8 mouse cellular contexts compared by ENCODE assay signal in genomic region chrX:61119499-61119898, GRCm38 (mm10).
A peak's percentile ranks its signal among the peaks of the same experiment; 100 is the strongest.
DNase-seq lines count a peak whose midpoint lies in the region; ATAC-seq and TF ChIP-seq lines count a peak whose summit lies in the region.

No protein-coding gene starts in this region.

- 32% methylated on average over 6 of the region's 6 CpGs for WGBS in kidney, embryonic 14.5 days
- WGBS in heart, postnatal 0 days, result 23% methylated on average over 6 of the region's 6 CpGs
- 29% methylated on average over 6 of the region's 6 CpGs for WGBS in neural tube, embryonic 15.5 days

- no peaks in the 10 kb centered on the region for H3K27me3 ChIP-seq in kidney, embryonic 14.5 days (ENCODE audit: control insufficient read depth, insufficient read depth, low read length)
- H3K27me3 ChIP-seq in heart, postnatal 0 days (ENCODE audit: control insufficient read depth, insufficient read depth, low read length), result no peaks in the 10 kb centered on the region
- no peaks in the 10 kb centered on the region for H3K27me3 ChIP-seq in neural tube, embryonic 15.5 days (replicated peaks)

- no peak overlapping the region for H3K9ac ChIP-seq in kidney, embryonic 14.5 days (ENCODE audit: low read depth, low read length)
- no peak overlapping the region for H3K9ac ChIP-seq in heart, postnatal 0 days (replicated peaks; ENCODE audit: low read depth, low read length)
- H3K9ac ChIP-seq in neural tube, embryonic 15.5 days (replicated peaks), result no peak overlapping the region

- ATAC-seq in kidney, embryonic 14.5 days (ENCODE audit: low FRiP score, low TSS enrichment), result no peak; the same call in 1 of the 2 replicates
- peak; percentile 57 for ATAC-seq in heart, postnatal 0 days (ENCODE audit: insufficient read depth, low read depth)
- ATAC-seq in neural tube, embryonic 15.5 days (ENCODE audit: low FRiP score), result peak; percentile 43; the same call in 1 of the 2 replicates

- intact Hi-C loops in left cerebral cortex, postnatal 10 days (cut with DNase I), result no loop called here

- H3K27ac ChIP-seq in kidney, embryonic 14.5 days (ENCODE audit: low read depth, low read length), result no peak overlapping the region
- no peak overlapping the region for H3K27ac ChIP-seq in heart, postnatal 0 days (ENCODE audit: low read depth)
- H3K27ac ChIP-seq in neural tube, embryonic 15.5 days (replicated peaks), result no peak overlapping the region

- no peaks in the 10 kb centered on the region for H3K4me1 ChIP-seq in kidney, embryonic 14.5 days (ENCODE audit: control insufficient read depth, insufficient read depth, low read length)
- H3K4me1 ChIP-seq in heart, postnatal 0 days (ENCODE audit: control insufficient read depth, insufficient read depth), result no peaks in the 10 kb centered on the region
- H3K4me1 ChIP-seq in neural tube, embryonic 15.5 days, result no peaks in the 10 kb centered on the region

- H3K4me3 ChIP-seq in kidney, embryonic 14.5 days (ENCODE audit: low read length), result no peak overlapping the region
- H3K4me3 ChIP-seq in heart, postnatal 0 days (ENCODE audit: low read depth, low read length), result no peak overlapping the region
- H3K4me3 ChIP-seq in neural tube, embryonic 15.5 days (replicated peaks), result peak overlapping the region; percentile 9; the same call in 1 of the 2 replicates

- peak overlapping the region; percentile 15 for H3K4me2 ChIP-seq in kidney, embryonic 14.5 days (replicated peaks; ENCODE audit: low read depth, low read length)
- H3K4me2 ChIP-seq in heart, postnatal 0 days (ENCODE audit: low read depth, low read length), result no peak overlapping the region
- peak overlapping the region; percentile 42 for H3K4me2 ChIP-seq in neural tube, embryonic 15.5 days

- no peak for TF ChIP-seq CTCF in heart, postnatal 0 days (IDR thresholded peaks at IDR 0.05; ENCODE audit: low read depth)

- DNase-seq in kidney, adult 11 months, result no peak
- peak; percentile 22 to 59 for DNase-seq in cerebellum, postnatal 25 days
- peak; percentile 20 for DNase-seq in heart, postnatal 0 days (ENCODE audit: low spot score)
- DNase-seq in left cerebral cortex, postnatal 10 days (ENCODE audit: extremely low spot score in 1 of 2, low spot score in 2 of 2), result peak; percentile 29 to 56
- DNase-seq in urinary bladder, postnatal 36 days (ENCODE audit: low spot score in 2 of 2), result no peak
- no peak for DNase-seq in adrenal gland, postnatal 4 days (ENCODE audit: low spot score in 2 of 2)

- TF ChIP-seq EP300 in heart, postnatal 0 days (IDR thresholded peaks at IDR 0.05; ENCODE audit: low read depth), result no peak

- no peaks in the 10 kb centered on the region for H3K36me3 ChIP-seq in kidney, embryonic 14.5 days (ENCODE audit: control insufficient read depth, insufficient read depth, low read length)
- H3K36me3 ChIP-seq in heart, postnatal 0 days (replicated peaks; ENCODE audit: control insufficient read depth, insufficient read depth, low read length), result no peaks in the 10 kb centered on the region
- H3K36me3 ChIP-seq in neural tube, embryonic 15.5 days, result 0 out of 2 replicates have a peak, but pooled peaks cover 3% of the 10 kb centered on the region

- H3K9me3 ChIP-seq in kidney, embryonic 14.5 days (ENCODE audit: control insufficient read depth, low read length), result no peaks in the 10 kb centered on the region
- H3K9me3 ChIP-seq in heart, postnatal 0 days (replicated peaks; ENCODE audit: control insufficient read depth, low read length), result no peaks in the 10 kb centered on the region
- H3K9me3 ChIP-seq in neural tube, embryonic 15.5 days (replicated peaks), result no peaks in the 10 kb centered on the region

Comparison
In these comparisons a context has a peak if more than half of its experiments do, and no peak if none do; other contexts are left out.
1. DNase-seq: peak in cerebellum, postnatal 25 days (2 of 2), heart, postnatal 0 days (single experiment) and left cerebral cortex, postnatal 10 days (2 of 2); none in kidney, adult 11 months (single experiment), urinary bladder, postnatal 36 days (0 of 2) and adrenal gland, postnatal 4 days (0 of 2).